Mouse (Mus musculus) stomach, embryonic 15.5 days (tissue): ENCODE data around the gene Vrk3. TPM values are rescaled to one million over a fixed set of nuclear protein-coding genes. Genes with fewer than 3 reads are reported as not detected.
"Not testable (repeated sequence)": the region's sequence is repeated elsewhere in the genome, so short reads cannot be mapped to it uniquely, and the experiment has no call there.

Experiments used
- ATAC-seq: fragments of 200-750 bp; cut with Nextera tagmentation; 2 replicates; pipeline ENCODE4 v1.8.0; 2017; ENCODE audit warnings: low read depth, moderate number of reproducible peaks, moderate TSS enrichment; ENCODE audit not compliant: insufficient read depth, low FRiP score
- H3K27ac ChIP-seq: fragments of 300-500 bp; sonication (generic); 2 replicates; pipeline ENCODE4 v1.5.1; 2015; ENCODE audit warnings: mild to moderate bottlenecking, inconsistent platforms
- H3K27me3 ChIP-seq: fragments of 300-500 bp; sonication (generic); replicated peaks from 2 replicates; pipeline ENCODE4 v1.6.1; 2015; ENCODE audit warnings: inconsistent platforms
- H3K36me3 ChIP-seq: fragments of 300-500 bp; sonication (generic); 2 replicates; pipeline ENCODE4 v1.6.1; 2015; ENCODE audit warnings: inconsistent platforms
- H3K4me1 ChIP-seq: fragments of 300-500 bp; sonication (generic); 2 replicates; pipeline ENCODE4 v1.6.1; 2015; ENCODE audit warnings: inconsistent platforms
- H3K4me2 ChIP-seq: fragments of 300-500 bp; sonication (generic); 2 replicates; pipeline ENCODE4 v1.6.1; 2015; ENCODE audit warnings: mild to moderate bottlenecking, inconsistent platforms
- H3K4me3 ChIP-seq: fragments of 300-500 bp; sonication (generic); replicated peaks from 2 replicates; pipeline ENCODE4 v1.5.1; 2015; ENCODE audit warnings: inconsistent platforms
- H3K9ac ChIP-seq: fragments of 300-500 bp; sonication (generic); 2 replicates; pipeline ENCODE4 v1.6.1; 2015; ENCODE audit warnings: inconsistent platforms
- H3K9me3 ChIP-seq: fragments of 300-500 bp; sonication (generic); 2 replicates; pipeline ENCODE4 v1.6.1; 2016; ENCODE audit warnings: inconsistent platforms
- WGBS: fragments of 180-500 bp; shearing (Covaris S2); methylation state at CpG from one replicate; pipeline ENCODE4 v1.1.7; 2015; 5-methylcytosine and 5-hydroxymethylcytosine counted together
- polyA plus RNA-seq: library from polyadenylated mRNA; unstranded; fragments of >200 nt; fragmentation: Nextera tagmentation; extraction: Ambion mirVana; gene quantifications from 2 replicates; pipeline ENCODE4 v1.2.1, GENCODE M21; 2015

The Vrk3 gene
- polyA plus RNA-seq = 32.5 and 33.2 TPM in 2 replicates

GRCm38 (mm10) chr7:44748101-44749044 is at the start of gene Vrk3:
Gene Vrk3 (plus strand): TSS chr7:44748413.
- peak; percentile 97 for ATAC-seq
- Histone ChIP-seq H3K36me3 (peaks cover 13% of the 10 kb centered on the region), H3K4me1 (peaks cover 13% of the 10 kb centered on the region), H3K9me3 (no peaks in the 10 kb centered on the region), H3K27me3 (no peaks in the 10 kb centered on the region), H3K4me3 (peak within 1 kb of the TSS; percentile 64), H3K4me2 (peak within 1 kb of the TSS; percentile 83), H3K27ac (peak within 1 kb of the TSS; percentile 91), H3K9ac (peak within 1 kb of the TSS; percentile 43; the same call in 1 of the 2 replicates)
- WGBS = under 1% methylated on average over 44 of the region's 44 CpGs

GRCm38 (mm10) chr7:44701921-44702320 is 46.3 kb upstream of the Vrk3 start:
- Histone ChIP-seq H3K27me3 (no peaks in the 10 kb centered on the region), H3K4me2 (no peak overlapping the region), H3K9ac (no peak overlapping the region), H3K4me1 (peaks cover 9% of the 10 kb centered on the region), H3K36me3 (no peaks in the 10 kb centered on the region), H3K9me3 (no peaks in the 10 kb centered on the region), H3K4me3 (no peak overlapping the region), H3K27ac (no peak overlapping the region)
- WGBS = 9% methylated on average over 6 of the region's 6 CpGs
- 0 out of 2 replicates have a peak, but pooled peaks have one; percentile 28 for ATAC-seq

GRCm38 (mm10) chr7:44702985-44703384 is 45.2 kb upstream of the Vrk3 start:
- no peaks in the 10 kb centered on the region for H3K36me3 ChIP-seq
- no peak for ATAC-seq
- no peak overlapping the region for H3K4me3 ChIP-seq
- H3K9me3 ChIP-seq = no peaks in the 10 kb centered on the region
- no peak overlapping the region for H3K9ac ChIP-seq
- WGBS = 76% methylated on average over 8 of the region's 8 CpGs
- no peak overlapping the region for H3K27ac ChIP-seq
- no peak overlapping the region for H3K4me2 ChIP-seq
- no peaks in the 10 kb centered on the region for H3K4me1 ChIP-seq
- no peaks in the 10 kb centered on the region for H3K27me3 ChIP-seq

- Histone ChIP-seq H3K36me3 (no peaks in the 10 kb centered on the region), H3K4me2 (no peak overlapping the region), H3K4me3 (no peak overlapping the region), H3K9me3 (no peaks in the 10 kb centered on the region), H3K27me3 (no peaks in the 10 kb centered on the region), H3K4me1 (no peaks in the 10 kb centered on the region), H3K27ac (no peak overlapping the region), H3K9ac (no peak overlapping the region)
- 51% methylated on average over 3 of the region's 3 CpGs for WGBS
- no peak for ATAC-seq
These were observed 43.9 kb upstream of the Vrk3 start for GRCm38 (mm10) chr7:44704363-44704762.

- no peak overlapping the region for H3K4me3 ChIP-seq
- H3K9me3 ChIP-seq = no peaks in the 10 kb centered on the region
- no peaks in the 10 kb centered on the region for H3K4me1 ChIP-seq
- no peak overlapping the region for H3K4me2 ChIP-seq
- no peak overlapping the region for H3K27ac ChIP-seq
- 89% methylated on average over 4 of the region's 4 CpGs for WGBS
- no peak overlapping the region for H3K9ac ChIP-seq
- no peak for ATAC-seq
- no peaks in the 10 kb centered on the region for H3K36me3 ChIP-seq
- H3K27me3 ChIP-seq = no peaks in the 10 kb centered on the region
These were observed 43.1 kb upstream of the Vrk3 start for GRCm38 (mm10) chr7:44705086-44705485.

- Histone ChIP-seq H3K9me3 (no peaks in the 10 kb centered on the region), H3K27ac (no peak overlapping the region), H3K27me3 (no peaks in the 10 kb centered on the region), H3K9ac (no peak overlapping the region), H3K36me3 (no peaks in the 10 kb centered on the region), H3K4me1 (no peaks in the 10 kb centered on the region), H3K4me2 (no peak overlapping the region), H3K4me3 (no peak overlapping the region)
- ATAC-seq = no peak
These were observed 41.9 kb upstream of the Vrk3 start for GRCm38 (mm10) chr7:44706322-44706721.

GRCm38 (mm10) chr7:44707169-44707675 is 41.0 kb upstream of the Vrk3 start:
- no peaks in the 10 kb centered on the region for H3K27me3 ChIP-seq
- no peak overlapping the region for H3K4me2 ChIP-seq
- H3K9me3 ChIP-seq = no peaks in the 10 kb centered on the region
- H3K36me3 ChIP-seq = no peaks in the 10 kb centered on the region
- no peak overlapping the region for H3K9ac ChIP-seq
- H3K4me1 ChIP-seq = no peaks in the 10 kb centered on the region
- WGBS = 83% methylated on average over 5 of the region's 5 CpGs
- ATAC-seq = no peak
- H3K4me3 ChIP-seq = no peak overlapping the region
- no peak overlapping the region for H3K27ac ChIP-seq

- not testable (repeated sequence) for H3K4me3 ChIP-seq, H3K4me1 ChIP-seq, H3K9ac ChIP-seq, H3K36me3 ChIP-seq, H3K4me2 ChIP-seq, H3K27me3 ChIP-seq, H3K27ac ChIP-seq, ATAC-seq, H3K9me3 ChIP-seq
- WGBS = 79% methylated on average over 6 of the region's 6 CpGs
These were observed 40.1 kb upstream of the Vrk3 start for GRCm38 (mm10) chr7:44708093-44708492.

GRCm38 (mm10) chr7:44708574-44708973 is 39.6 kb upstream of the Vrk3 start, which contains the start of gene Izumo2:
Gene Izumo2 (plus strand): TSS chr7:44708742.
- no peak within 1 kb of the TSS for H3K27ac ChIP-seq
- H3K4me2 ChIP-seq = no peak within 1 kb of the TSS
- WGBS = 75% methylated on average over 14 of the region's 14 CpGs
- no peaks in the 10 kb centered on the region for H3K4me1 ChIP-seq
- no peaks in the 10 kb centered on the region for H3K27me3 ChIP-seq
- H3K4me3 ChIP-seq = no peak within 1 kb of the TSS
- no peaks in the 10 kb centered on the region for H3K9me3 ChIP-seq
- no peak for ATAC-seq
- H3K36me3 ChIP-seq = no peaks in the 10 kb centered on the region
- H3K9ac ChIP-seq = no peak within 1 kb of the TSS

GRCm38 (mm10) chr7:44709881-44710280 is 38.3 kb upstream of the Vrk3 start:
- H3K4me2 ChIP-seq = no peak overlapping the region
- no peaks in the 10 kb centered on the region for H3K27me3 ChIP-seq
- no peak overlapping the region for H3K27ac ChIP-seq
- no peaks in the 10 kb centered on the region for H3K4me1 ChIP-seq
- ATAC-seq = no peak
- no peaks in the 10 kb centered on the region for H3K36me3 ChIP-seq
- H3K9me3 ChIP-seq = no peaks in the 10 kb centered on the region
- H3K9ac ChIP-seq = no peak overlapping the region
- WGBS = 78% methylated on average over 5 of the region's 5 CpGs
- no peak overlapping the region for H3K4me3 ChIP-seq

GRCm38 (mm10) chr7:44722058-44722457 is 26.2 kb upstream of the Vrk3 start:
- Histone ChIP-seq H3K9ac (no peak overlapping the region), H3K4me2 (no peak overlapping the region), H3K4me1 (no peaks in the 10 kb centered on the region), H3K27ac (peak overlapping the region; percentile 26; the same call in 1 of the 2 replicates), H3K36me3 (no peaks in the 10 kb centered on the region), H3K9me3 (no peaks in the 10 kb centered on the region), H3K27me3 (no peaks in the 10 kb centered on the region), H3K4me3 (no peak overlapping the region)
- ATAC-seq = peak; percentile 65; the same call in 1 of the 2 replicates
- 62% methylated on average over 5 of the region's 5 CpGs for WGBS

GRCm38 (mm10) chr7:44724316-44724715 is 23.9 kb upstream of the Vrk3 start:
- WGBS = 17% methylated on average over 7 of the region's 7 CpGs
- Histone ChIP-seq H3K4me2 (no peak overlapping the region), H3K4me1 (no peaks in the 10 kb centered on the region), H3K9me3 (no peaks in the 10 kb centered on the region), H3K4me3 (no peak overlapping the region), H3K9ac (no peak overlapping the region), H3K36me3 (no peaks in the 10 kb centered on the region), H3K27me3 (no peaks in the 10 kb centered on the region), H3K27ac (no peak overlapping the region)
- no peak for ATAC-seq
